Mouse (Mus musculus) heart, postnatal 0 days (tissue): Measurements from ENCODE around the gene Fuca1. TPM values are rescaled to one million over a fixed set of nuclear protein-coding genes. Genes with fewer than 3 reads are reported as not detected.
A peak's percentile ranks its signal among the peaks of the same experiment; 100 is the strongest.

ENCODE experiments used
- ATAC-seq: fragments of 200-750 bp; cut with Nextera tagmentation; 2 replicates; pipeline ENCODE4 v1.8.0; 2017; ENCODE audit warnings: low read depth, moderate number of reproducible peaks, moderate library complexity; ENCODE audit not compliant: insufficient read depth
- DNase-seq: peaks from one replicate; pipeline ENCODE4 v3.0.0-alpha.2; 2016; ENCODE audit warnings: low spot score
- H3K27ac ChIP-seq: fragments of 300-500 bp; sonication (generic); 2 replicates; pipeline ENCODE4 v1.5.1; 2014; ENCODE audit warnings: low read depth, mild to moderate bottlenecking
- H3K27me3 ChIP-seq: fragments of 300-500 bp; sonication (generic); 2 replicates; pipeline ENCODE4 v1.6.1; 2014; ENCODE audit warnings: low read length, mixed read lengths; ENCODE audit not compliant: control insufficient read depth, insufficient read depth
- H3K36me3 ChIP-seq: fragments of 300-500 bp; sonication (generic); replicated peaks from 2 replicates; pipeline ENCODE4 v1.6.1; 2014; ENCODE audit warnings: low read length, mixed read lengths; ENCODE audit not compliant: control insufficient read depth, insufficient read depth
- H3K4me1 ChIP-seq: fragments of 300-500 bp; sonication (generic); 2 replicates; pipeline ENCODE4 v1.6.1; 2014; ENCODE audit warnings: antibody characterized with exemption; ENCODE audit not compliant: control insufficient read depth, insufficient read depth
- H3K4me2 ChIP-seq: fragments of 300-500 bp; sonication (generic); 2 replicates; pipeline ENCODE4 v1.6.1; 2014; ENCODE audit warnings: low read depth, mild to moderate bottlenecking, low read length, moderate library complexity
- H3K4me3 ChIP-seq: fragments of 300-500 bp; sonication (generic); 2 replicates; pipeline ENCODE4 v1.5.1; 2014; ENCODE audit warnings: low read depth, low read length
- H3K9ac ChIP-seq: fragments of 300-500 bp; sonication (generic); replicated peaks from 2 replicates; pipeline ENCODE4 v1.6.1; 2014; ENCODE audit warnings: low read depth, low read length, mixed read lengths
- H3K9me3 ChIP-seq: fragments of 300-500 bp; sonication (generic); replicated peaks from 2 replicates; pipeline ENCODE4 v1.6.1; 2016; ENCODE audit warnings: low read length; ENCODE audit not compliant: control insufficient read depth
- CTCF ChIP-seq: IDR thresholded peaks from 2 replicates; pipeline ENCODE4 v1.5.1; 2016; ENCODE audit warnings: antibody characterized with exemption, control low read depth, low read depth
- EP300 ChIP-seq: IDR thresholded peaks from 2 replicates; pipeline ENCODE4 v1.6.1; 2016; ENCODE audit warnings: antibody characterized with exemption, low read depth
- WGBS: fragments of 180-500 bp; shearing (Covaris S2); extraction: QIAGEN DNeasy Blood & Tissue Kit; methylation state at CpG from one replicate; pipeline ENCODE4 v1.1.7; 2014; 5-methylcytosine and 5-hydroxymethylcytosine counted together
- polyA plus RNA-seq: library from polyadenylated mRNA; unstranded; fragments of >200 nt; fragmentation: Nextera tagmentation; extraction: Ambion mirVana; gene quantifications from 2 replicates; pipeline ENCODE4 v1.2.1, GENCODE M21; 2015
- total RNA-seq: library from RNA; depleted of rRNA; stranded (reverse); fragments of >200 nt; gene quantifications from 2 replicates; pipeline ENCODE4 v1.2.3, GENCODE M21; 2014; ENCODE audit warnings: low replicate concordance

Gene Fuca1
- total and polyA plus RNA-seq, 2 experiments from 2014 or later: 30.3 to 48.4 TPM

DNA sequence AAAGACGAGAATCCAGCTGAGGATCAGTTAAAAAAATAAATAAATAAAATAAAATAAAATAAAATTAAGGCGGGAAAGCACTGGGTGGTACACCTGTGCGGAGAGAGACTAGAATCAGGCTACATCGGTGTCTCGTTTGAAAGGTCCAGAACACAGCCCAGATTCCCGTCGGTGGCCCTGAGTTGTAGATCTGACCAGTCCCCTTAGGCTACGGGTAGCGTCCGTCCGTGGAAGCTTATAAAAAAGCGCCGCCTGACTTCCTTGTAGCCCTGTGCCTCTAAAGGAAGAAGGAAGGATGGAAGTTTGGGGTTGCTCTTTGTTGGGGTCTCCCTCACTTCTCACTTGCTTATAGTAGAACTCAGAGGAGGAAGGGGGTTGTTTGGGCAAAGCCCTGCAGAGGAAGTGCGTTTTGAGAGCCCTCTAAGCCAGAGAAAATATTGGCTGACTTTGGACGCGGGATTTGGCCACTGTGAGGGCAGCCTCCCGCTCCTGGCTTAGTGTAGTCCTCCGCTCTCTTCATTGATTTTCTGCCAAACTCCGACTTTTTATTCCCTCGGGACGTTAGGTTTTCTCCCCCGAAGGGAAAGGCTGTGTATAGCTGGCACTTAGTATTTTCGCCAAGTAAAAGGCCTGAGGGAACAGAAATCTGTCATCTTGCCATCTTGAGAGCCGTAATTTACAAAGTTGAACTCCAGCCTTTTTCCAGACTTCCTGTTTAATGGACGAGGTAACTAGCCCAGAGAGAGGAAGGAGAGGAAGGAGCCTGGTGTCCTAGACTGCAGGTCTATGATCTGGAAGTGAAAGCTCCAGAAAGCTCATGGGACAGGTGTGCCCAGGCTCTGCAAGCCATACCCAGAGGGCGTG lies 954 bp downstream of the Fuca1 start:
- Histone ChIP-seq H3K27ac (peak overlapping the region; percentile 74), H3K4me2 (peak overlapping the region; percentile 97), H3K4me1 (0 out of 2 replicates have a peak, but pooled peaks cover 4% of the 10 kb centered on the region), H3K36me3 (peaks cover 6% of the 10 kb centered on the region; the same call in 1 of the 2 replicates), H3K4me3 (peak overlapping the region; percentile 94), H3K9ac (peak overlapping the region; percentile 75), H3K27me3 (no peaks in the 10 kb centered on the region), H3K9me3 (no peaks in the 10 kb centered on the region)
- 9% methylated on average over 26 of the region's 26 CpGs for WGBS
- no peak for TF ChIP-seq EP300
- TF ChIP-seq CTCF: no peak
- no peak for ATAC-seq
- DNase-seq: no peak

DNA sequence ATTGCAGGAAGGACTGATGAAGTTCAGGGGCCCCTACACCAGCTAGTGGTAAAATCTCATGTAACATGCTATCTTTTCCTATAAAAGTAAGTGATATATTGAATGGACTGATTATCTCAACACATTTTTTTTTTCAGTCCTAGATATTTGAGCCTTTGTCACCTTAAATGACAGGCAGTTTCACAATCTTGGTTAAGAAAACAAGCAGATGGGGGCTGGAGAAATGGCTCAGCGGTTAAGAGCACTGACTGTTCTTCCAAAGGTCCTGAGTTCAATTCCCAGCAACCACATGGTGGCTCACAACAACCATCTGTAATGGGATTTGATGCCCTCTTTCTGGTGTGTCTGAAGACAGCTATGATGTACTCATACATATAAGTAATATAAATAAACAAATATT lies 1.7 kb downstream of the Fuca1 start:
- H3K9me3 ChIP-seq: no peaks in the 10 kb centered on the region
- 0 out of 2 replicates have a peak, but pooled peaks cover 4% of the 10 kb centered on the region for H3K4me1 ChIP-seq
- 83% methylated on average over 1 of the region's 1 CpGs for WGBS
- H3K9ac ChIP-seq: no peak overlapping the region
- H3K27ac ChIP-seq: peak overlapping the region; percentile 74; the same call in 1 of the 2 replicates
- no peak for TF ChIP-seq EP300
- TF ChIP-seq CTCF: no peak
- H3K4me3 ChIP-seq: no peak overlapping the region
- H3K4me2 ChIP-seq: peak overlapping the region; percentile 97
- peaks cover 9% of the 10 kb centered on the region; the same call in 1 of the 2 replicates for H3K36me3 ChIP-seq
- DNase-seq: no peak
- no peaks in the 10 kb centered on the region for H3K27me3 ChIP-seq
- no peak for ATAC-seq

DNA sequence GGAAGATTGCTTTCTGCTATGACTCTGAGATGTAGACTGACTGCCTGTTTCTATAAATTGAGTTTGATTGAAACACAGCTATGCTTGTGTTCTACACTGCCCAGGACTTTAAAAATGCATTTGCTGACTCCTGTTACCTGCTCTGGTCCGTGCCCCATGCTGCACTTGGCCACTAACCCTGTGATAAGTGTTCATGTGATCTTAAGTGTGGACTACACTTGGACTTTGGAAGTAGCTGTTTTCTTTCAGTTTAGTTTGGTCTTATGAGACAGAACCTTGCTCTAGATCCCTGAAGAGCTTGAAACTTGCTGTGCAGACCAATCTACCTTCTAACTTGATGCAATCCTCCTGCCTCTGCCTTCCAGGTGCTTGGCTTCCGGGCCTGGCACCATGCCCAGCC lies 3.9 kb downstream of the Fuca1 start:
- Histone ChIP-seq H3K27ac (no peak overlapping the region), H3K4me1 (0 out of 2 replicates have a peak, but pooled peaks cover 4% of the 10 kb centered on the region), H3K27me3 (no peaks in the 10 kb centered on the region), H3K4me2 (no peak overlapping the region), H3K36me3 (peaks cover 9% of the 10 kb centered on the region; the same call in 1 of the 2 replicates), H3K9ac (no peak overlapping the region), H3K9me3 (no peaks in the 10 kb centered on the region), H3K4me3 (no peak overlapping the region)
- no peak for TF ChIP-seq EP300
- no peak for TF ChIP-seq CTCF
- WGBS: 84% methylated on average over 2 of the region's 2 CpGs
- ATAC-seq: no peak
- no peak for DNase-seq

DNA sequence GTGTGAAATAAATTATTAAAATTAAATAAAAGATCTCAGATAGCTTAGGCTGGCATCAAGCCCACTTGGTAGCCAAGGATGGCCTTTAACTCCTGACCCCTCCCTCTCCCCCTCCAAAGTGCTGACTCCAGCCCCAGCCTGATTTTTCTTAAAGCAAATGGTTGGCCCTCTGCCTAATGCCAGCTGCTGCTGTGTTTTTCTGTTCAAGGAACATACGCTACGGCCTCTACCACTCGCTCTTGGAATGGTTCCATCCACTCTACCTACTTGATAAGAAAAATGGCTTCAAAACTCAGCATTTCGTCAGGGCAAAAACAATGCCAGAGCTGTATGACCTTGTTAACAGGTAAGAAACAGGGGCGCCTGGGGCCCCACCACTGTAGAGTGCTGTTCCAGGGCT lies 4.8 kb downstream of the Fuca1 start:
- 42% methylated on average over 5 of the region's 5 CpGs for WGBS
- Histone ChIP-seq H3K4me1 (0 out of 2 replicates have a peak, but pooled peaks cover 4% of the 10 kb centered on the region), H3K27ac (no peak overlapping the region), H3K27me3 (no peaks in the 10 kb centered on the region), H3K9ac (no peak overlapping the region), H3K4me3 (no peak overlapping the region), H3K4me2 (no peak overlapping the region), H3K9me3 (no peaks in the 10 kb centered on the region), H3K36me3 (peaks cover 12% of the 10 kb centered on the region; the same call in 1 of the 2 replicates)
- ATAC-seq: no peak
- no peak for DNase-seq
- TF ChIP-seq CTCF (no peak), EP300 (no peak)

DNA sequence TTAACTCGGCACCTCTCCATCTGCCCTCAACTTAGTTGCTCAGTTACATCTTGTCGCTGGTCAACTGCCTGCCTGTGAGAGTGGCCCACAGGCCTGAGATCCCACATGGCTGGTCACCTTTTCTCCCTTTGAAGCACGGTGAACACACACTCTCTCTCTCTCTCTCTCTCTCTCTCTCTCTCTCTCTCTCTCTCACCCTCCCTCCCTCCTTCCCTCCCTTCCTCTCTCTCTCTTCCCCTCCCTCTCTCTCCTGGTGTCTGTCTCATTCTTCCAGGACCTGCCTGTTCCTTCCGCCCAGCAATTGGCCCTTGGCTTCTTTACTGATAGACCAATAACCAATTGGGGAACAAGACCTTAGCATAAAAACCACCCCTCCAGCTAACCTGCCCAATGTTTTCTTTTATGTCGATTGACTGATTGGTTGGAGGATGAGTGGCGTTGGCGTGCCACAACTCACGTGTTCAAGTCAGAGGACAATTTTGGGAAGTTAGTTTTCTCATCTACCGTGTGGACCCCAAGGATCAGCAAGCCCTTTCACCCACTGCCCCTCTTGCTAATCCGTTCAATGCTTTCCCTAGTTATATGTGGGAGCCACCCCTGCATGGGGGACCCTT lies 5.8 kb downstream of the Fuca1 start:
- 0 out of 2 replicates have a peak, but pooled peaks cover 4% of the 10 kb centered on the region for H3K4me1 ChIP-seq
- DNase-seq (no peak), ATAC-seq (no peak)
- H3K4me3 ChIP-seq: no peak overlapping the region
- H3K9me3 ChIP-seq: no peaks in the 10 kb centered on the region
- no peak overlapping the region for H3K27ac ChIP-seq
- H3K36me3 ChIP-seq: peaks cover 19% of the 10 kb centered on the region; the same call in 1 of the 2 replicates
- TF ChIP-seq EP300: no peak
- no peak for TF ChIP-seq CTCF
- H3K4me2 ChIP-seq: no peak overlapping the region
- no peak overlapping the region for H3K9ac ChIP-seq
- no peaks in the 10 kb centered on the region for H3K27me3 ChIP-seq
- 72% methylated on average over 10 of the region's 10 CpGs for WGBS
